Mouse (Mus musculus) lung, postnatal 10 days (tissue): ENCODE measurements at regions not wholly inside any gene's neighbourhood (a gene's known extent, or its start where the extent isn't known, plus 50 kb on each side); places are given as distances from the start of the nearest gene placed in this dataset.

Source experiments
- DNase-seq: peaks from one replicate; pipeline ENCODE4 v3.0.0; 2021

DNA sequence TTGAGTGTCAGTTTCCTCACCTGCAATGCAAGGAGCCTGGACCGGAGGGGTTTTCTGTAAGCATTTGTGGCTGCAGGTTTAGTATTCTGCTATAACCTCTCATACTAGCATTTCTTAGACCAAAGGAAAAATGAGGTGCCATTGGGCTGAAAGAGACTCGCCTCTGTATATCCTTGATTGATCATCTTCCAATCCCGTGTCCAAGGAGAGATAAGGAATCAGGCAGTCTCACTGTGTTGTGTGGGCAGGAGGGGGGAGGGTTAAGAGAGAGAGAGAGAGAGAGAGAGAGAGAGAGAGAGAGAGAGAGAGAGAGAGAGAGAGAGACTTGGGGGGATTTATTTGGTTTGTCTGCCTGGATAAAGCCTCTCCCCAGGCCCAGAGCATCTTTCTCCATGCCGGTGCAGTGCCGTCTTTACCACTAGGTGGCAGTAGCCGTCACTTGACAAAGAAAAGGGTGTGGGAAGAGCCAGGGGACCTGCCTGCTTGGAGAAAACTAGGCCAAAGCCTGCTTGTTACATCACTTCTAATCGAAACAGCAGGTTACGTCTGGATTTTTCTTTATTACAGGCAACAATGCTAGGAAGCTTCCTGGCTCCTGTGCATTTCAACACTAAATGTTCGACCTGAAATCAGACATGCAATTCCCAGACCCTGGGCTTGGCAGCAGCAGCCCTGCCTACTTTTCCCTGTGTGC is 56.1 kb upstream of the Ces5a start:
- peak; percentile 88 for DNase-seq

- DNase-seq: no peak
Measured at GRCm38 (mm10) chr8:93592302-93592651, 56.6 kb upstream of the Ces5a start.

DNA sequence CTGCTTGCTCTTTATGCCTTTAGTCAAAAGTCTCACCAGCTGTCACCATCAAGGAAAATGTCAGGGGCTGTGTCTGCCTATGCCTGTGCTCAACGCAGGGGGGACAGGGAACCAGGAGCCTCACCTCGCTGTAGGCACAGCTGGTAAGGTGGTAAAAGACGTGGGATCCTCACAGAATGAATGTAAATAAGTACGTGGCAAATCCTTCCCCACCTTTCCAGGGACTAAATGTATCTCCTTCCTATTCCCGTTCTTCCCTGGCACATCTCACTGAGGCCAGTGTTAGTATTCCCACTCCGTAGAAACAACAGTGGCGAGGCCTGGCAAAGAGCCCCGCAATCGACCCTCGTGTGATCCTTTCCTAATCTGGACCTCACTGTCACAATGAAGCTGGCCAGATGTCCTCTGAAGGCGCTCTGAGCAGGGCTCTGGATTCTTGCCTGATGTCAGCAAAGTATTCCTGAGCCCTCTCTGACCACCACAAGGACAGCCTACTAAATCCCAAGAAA is 63.0 kb upstream of the Ces5a start:
- peak; percentile 72 for DNase-seq

DNA sequence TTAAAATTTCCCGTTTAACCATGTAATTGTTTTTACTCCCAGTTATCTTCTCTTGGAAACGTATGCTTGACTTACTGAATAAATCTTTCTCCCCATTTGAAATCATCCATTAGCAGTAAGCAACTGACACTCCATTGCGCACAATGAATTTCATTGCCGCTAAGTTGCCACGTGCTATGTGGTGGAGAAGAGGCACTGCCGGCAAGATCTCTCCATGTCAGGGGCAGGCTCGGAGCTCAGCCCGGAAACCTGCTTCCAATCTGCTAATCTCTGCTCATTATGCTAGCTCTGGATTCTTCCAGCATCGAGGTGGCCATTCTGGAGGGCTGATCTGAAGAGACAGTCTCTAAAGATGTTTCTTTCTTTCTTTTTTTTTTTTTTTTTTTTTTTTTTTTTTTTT is 63.7 kb upstream of the Ces5a start:
- DNase-seq: peak; percentile 5

- DNase-seq: peak; percentile 69
Measured at GRCm38 (mm10) chr8:93599776-93600175, 64.1 kb upstream of the Ces5a start.

DNA sequence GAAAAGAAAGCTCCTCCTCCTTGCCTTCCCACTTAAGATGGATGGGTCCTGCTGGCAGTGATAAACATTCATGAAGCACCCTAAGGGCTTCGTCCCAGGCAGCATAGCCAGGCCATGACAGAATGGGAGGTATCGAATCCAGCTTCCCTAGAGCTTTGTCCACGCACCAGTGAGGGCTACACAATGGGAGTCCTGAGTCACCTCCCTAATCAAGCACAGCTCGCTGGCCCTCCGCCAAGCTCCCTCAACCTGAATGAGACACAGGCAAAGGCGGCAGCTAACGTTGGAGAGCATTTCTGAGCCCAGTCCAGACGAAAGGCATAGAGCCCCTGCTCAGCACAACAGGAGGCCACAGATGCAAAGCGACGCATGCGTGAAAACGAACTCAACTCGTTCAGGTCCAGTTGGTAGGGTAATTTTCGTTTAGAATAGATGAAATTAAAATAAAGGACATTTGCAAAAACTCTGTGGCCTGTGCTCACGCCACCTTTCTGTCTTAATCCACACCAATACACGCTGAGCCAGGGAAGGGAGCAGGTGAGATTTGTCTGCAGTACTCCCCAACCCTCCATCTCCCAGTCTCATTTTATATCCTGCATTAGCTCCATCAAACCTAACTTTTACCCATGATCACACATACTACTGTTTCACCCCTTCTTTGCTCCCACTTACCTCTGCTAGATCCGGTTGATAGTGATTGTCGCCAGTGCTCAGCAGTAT is 91.3 kb upstream of the Ces5a start:
- DNase-seq: peak; percentile 36

DNA sequence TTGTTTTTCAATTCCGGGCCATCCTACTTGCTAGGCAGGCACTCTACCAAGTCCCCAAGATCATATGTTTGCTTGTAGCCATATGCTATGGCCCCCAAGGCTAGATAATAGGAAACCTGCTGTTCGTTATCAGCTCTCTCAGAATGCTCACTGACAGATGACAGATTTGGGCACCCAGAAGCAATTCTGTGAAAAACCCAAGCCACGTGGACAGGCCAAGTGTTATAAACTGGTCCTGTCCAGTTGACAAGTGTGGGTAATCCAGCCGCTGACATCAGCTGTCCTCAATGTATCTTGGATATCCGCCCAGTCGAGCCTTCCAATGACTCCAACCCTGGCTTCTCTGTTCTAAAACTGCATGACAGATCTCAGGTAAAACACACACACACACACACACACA is 92.0 kb upstream of the Ces5a start:
- no peak for DNase-seq

DNA sequence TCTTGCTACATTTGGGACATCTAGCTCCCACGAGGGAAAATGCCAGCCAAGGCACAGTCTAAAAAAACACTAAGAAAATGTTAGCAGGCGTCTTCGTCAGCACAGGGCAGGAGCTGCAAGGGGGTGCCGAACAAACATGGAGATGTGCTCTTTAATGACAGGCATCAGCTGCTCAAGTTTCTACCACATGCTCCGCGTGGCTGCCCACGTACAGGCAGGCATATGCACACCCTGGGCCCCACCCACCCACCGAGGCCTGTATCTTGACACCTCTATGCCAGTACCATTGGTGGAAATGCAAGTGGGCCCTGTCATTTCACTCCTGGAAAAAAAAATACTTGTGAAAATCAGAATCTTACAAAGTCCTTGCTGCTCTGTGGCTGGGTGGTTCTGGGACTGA is 97.3 kb upstream of the Ces5a start:
- no peak for DNase-seq

DNA sequence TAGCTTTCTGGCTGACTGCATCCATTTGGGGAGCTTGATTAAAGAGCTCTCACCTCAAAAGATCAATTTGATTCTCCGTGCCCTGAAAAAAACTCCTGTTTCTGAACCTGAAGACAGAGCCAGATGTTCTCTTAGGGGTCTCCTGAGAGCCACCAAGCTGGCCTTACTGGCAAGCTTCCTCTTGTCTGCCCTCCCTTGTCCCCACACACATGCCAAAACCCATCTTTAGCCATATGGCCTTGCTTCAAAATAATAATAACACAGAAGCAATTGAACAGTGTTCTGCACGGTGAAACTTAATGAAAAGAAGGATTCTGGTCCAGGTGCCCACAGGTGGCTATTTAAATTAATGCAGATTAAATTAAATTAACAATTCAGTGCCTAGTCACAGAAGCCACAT is 107.1 kb upstream of the Ces5a start:
- DNase-seq: no peak

DNA sequence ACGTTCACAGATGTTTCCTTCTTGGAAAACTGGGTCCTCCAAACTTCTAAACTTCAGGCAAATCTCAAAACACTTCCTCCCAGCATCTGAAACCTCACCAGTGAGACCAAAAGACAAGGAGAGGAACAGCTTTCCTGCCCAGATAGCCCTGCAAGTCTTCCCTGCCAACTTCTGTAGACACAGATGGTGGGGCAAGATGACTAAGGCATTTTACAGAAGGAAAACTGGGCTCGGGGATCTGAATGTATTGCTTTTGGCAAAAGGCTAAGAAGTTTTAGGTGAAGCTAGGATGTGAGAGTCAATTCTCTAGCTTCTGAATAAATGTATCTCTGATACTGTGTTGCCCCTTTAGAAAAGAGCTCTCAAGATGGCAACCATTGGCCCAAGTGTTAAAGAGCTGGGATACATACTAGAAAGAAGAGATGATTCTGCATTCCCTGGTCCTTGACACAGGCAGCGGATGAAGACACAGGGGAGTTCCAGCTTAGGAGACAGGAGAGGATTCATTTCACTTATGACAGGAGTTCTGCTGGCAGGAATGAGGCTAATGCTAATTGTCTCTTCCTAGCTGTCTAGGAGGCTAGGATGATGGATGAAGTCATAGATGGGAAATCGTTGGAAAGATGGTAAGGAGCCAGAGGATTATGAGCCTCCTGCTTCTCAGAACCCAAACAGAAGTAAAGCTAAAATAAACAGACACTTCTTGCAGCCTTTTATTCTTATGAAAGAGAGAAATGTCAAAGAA is 108.0 kb upstream of the Ces5a start:
- DNase-seq: no peak

DNA sequence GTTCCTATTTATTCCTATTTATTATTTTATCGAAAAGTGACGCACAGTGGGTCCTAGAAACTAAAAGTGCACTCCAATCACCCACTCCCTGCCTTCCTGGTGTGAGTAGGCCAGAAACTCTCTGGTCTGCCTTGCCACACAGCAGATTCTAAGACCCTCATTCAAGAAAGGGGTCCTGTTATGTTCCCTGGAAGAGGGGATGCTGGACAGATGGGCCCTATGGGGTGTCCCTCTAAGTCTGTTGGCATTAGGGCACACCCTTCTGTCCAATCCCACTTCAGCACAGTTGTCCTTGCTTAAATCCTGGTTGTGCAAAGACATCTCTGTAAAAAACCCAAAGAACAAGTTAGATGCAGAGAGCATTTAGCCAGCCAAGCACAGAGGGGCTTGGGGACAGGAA is 117.8 kb upstream of the Ces5a start:
- no peak for DNase-seq

GRCm38 (mm10) chr8:93653913-93654705 is 118.5 kb upstream of the Ces5a start:
- no peak for DNase-seq

DNA sequence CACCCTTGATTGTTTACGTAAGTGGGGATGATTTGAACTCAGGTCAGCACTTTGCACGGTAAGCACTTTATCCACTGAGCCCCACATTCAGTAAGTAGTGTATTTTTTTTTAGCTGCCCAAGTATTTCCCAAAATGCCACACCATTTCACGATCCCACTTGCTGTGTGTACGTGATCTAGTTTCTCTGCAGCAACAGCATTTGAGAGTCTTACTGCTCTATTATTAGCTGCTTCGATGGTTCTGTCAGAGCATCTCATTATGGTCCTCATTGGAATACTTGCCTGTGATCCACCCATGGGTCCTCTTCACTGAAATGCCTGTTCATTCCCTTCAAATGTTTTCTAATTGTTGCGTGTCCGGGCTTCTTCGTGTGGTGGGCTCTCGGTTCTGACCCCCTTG is 120.1 kb upstream of the Ces5a start:
- DNase-seq: no peak

- DNase-seq: peak; percentile 84
Measured at GRCm38 (mm10) chr8:93661739-93662138, 126.1 kb upstream of the Ces5a start.

- no peak for DNase-seq
Measured at GRCm38 (mm10) chr8:93662219-93662618, 126.6 kb upstream of the Ces5a start.

- DNase-seq: no peak
Measured at GRCm38 (mm10) chr8:93663851-93664250, 128.2 kb upstream of the Ces5a start.

- peak; percentile 64 for DNase-seq
Measured at GRCm38 (mm10) chr8:93668306-93668705, 132.7 kb upstream of the Ces5a start.

DNA sequence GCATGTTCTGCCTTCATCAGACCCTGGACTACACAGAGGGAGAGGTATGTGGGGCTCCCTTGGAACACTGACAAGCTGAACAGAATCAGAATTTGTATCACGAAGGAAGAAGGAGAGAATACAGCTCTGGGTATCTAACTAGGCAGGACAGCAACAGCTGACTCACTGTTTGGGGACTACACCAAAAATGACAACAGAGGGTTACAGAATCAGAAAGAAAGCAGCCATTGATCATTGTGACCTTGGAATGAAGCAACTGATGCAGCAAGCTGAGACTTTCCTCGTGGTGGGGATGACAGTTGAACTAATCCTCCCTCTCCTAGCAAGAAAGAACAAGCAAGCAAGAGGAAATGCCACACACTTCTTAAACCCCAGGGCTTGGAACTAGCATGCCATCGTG is 135.0 kb upstream of the Gnao1 start:
- peak; percentile 7 for DNase-seq

- DNase-seq: no peak
Measured at GRCm38 (mm10) chr8:93683773-93684391, 125.9 kb upstream of the Gnao1 start.

- no peak for DNase-seq
Measured at GRCm38 (mm10) chr8:93684392-93684791, 125.4 kb upstream of the Gnao1 start.

- DNase-seq: no peak
Measured at GRCm38 (mm10) chr8:93688845-93689244, 120.9 kb upstream of the Gnao1 start.

DNA sequence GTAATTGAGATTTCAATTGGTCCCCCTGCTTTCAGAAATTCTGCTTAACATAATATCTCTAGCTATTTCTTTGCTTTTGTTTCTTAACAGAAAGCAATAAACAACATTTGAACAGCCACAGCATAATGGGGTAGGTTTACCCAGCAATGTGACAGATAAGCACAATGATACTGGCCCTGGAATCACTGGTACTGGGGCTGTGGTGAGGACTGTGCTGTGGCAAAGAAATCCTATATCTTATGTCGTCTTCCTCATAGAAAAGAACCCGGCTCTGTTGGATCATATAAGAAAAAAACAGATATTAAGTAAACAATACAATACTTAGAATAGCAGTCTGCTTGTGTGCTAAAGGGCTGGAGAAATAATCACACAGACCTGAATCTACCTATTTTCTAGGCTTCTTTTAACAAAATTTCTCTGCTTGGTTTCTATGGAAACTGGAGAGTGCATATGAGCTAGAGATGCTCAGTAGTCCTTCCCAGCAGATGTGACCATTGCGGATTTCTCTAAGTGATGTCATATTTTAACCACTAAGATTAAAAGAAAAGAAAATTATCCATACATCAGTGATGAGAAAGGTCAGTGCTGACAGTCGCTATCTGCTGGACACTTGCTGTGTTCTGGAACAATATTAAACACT is 119.8 kb upstream of the Gnao1 start:
- DNase-seq: no peak
